Mouse (Mus musculus) lung, adult 10 weeks (tissue): ENCODE results near the gene Car1. TPM values are rescaled to one million over a fixed set of nuclear protein-coding genes. Genes with fewer than 3 reads are reported as not detected.

ENCODE experiments used
- polyA plus RNA-seq: library from polyadenylated mRNA; stranded (reverse); fragments of 350-450 nt; fragmentation: Illumina TruSeq; extraction: RNeasy Lipid Tissue Mini Kit (QIAGEN cat#74804); gene quantifications from one replicate; pipeline ENCODE4 v1.2.3, GENCODE M21; 2014; ENCODE audit warnings: low read depth, low replicate concordance; ENCODE audit not compliant: insufficient read depth

Car1 gene
- not detected for polyA plus RNA-seq

DNA sequence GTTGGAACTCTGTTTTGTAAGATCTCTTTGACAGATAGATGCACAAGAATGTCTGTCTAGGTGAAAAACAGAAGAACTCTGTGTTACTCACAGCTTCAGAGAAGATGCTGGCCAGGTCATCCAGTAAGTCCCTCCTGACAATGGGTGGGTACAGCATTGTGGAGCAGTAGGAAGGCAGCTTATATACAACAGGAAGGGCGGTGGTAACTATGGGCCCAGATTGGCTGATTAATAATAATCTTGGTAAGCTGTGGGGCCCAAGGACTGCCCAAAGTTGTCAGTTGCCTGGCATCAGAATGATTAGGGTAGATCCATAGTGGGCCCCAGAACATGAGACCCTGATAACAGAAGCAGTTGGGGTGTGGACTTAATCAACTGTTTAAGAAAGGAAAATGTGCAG is at the start of gene Car1:
Gene Car1 (minus strand): TSS at position 158 of the 400 bp plus-strand sequence.

Other genes starting within 250 kb of the Car1 start
- gene 1810022K09Rik, start 197.1 kb downstream of the Car1 start, polyA plus RNA-seq: 169 TPM
- gene Car13, start 166.6 kb downstream of the Car1 start, polyA plus RNA-seq: 3.3 TPM
- 213 TPM for gene Car3, start 55.1 kb upstream of the Car1 start, polyA plus RNA-seq
- gene Car2, start 77.9 kb upstream of the Car1 start, polyA plus RNA-seq: 74.6 TPM